Mouse (Mus musculus) left cerebral cortex, adult 2 months (tissue): Measurements from ENCODE around the gene Olfr1006. TPM values are rescaled to one million over a fixed set of nuclear protein-coding genes. Genes with fewer than 3 reads are reported as not detected.
"Not testable (repeated sequence)": the region's sequence is repeated elsewhere in the genome, so short reads cannot be mapped to it uniquely, and the experiment has no call there.

Experiments used
- DNase-seq, 2 experiments: peaks; one replicate each; pipeline ENCODE4 v3.0.0; 2021 to 2022; ENCODE audit warnings: low spot score in 2 of 2, mixed read lengths in 1 of 2; ENCODE audit errors: extremely low spot score in 1 of 2
- H3K27ac ChIP-seq: fragments of 200-600 bp; 2 replicates; pipeline ENCODE4 v1.8.1; 2022
- H3K4me3 ChIP-seq: fragments of 200-600 bp; 2 replicates; pipeline ENCODE4 v1.8.1; 2022
- CTCF ChIP-seq: fragments of 200-600 bp; IDR thresholded peaks from 2 replicates; pipeline ENCODE4 v1.8.1; 2022; ENCODE audit warnings: antibody characterized with exemption, mild to moderate bottlenecking, moderate library complexity
- intact Hi-C: fragments of 180-260 bp; cut with DNase I; formaldehyde crosslinking; loops from one replicate; pipeline ENCODE4 v1.15.1; 2025
- long read RNA-seq, 2 experiments: library from polyadenylated mRNA; stranded (forward); transcript quantifications; one replicate each; pipeline ENCODE4 v2.0.0; 2021; ENCODE audit warnings: borderline mapping rate in 2 of 2
- total RNA-seq, 2 experiments: library from RNA; stranded (reverse); gene quantifications; 2 replicates each; pipeline ENCODE4 v1.2.3; 2021

Gene Olfr1006
- not detected for total RNA-seq
- long read RNA-seq, experiment 1, result 0 reads
- long read RNA-seq, experiment 2, result 0 reads

DNA sequence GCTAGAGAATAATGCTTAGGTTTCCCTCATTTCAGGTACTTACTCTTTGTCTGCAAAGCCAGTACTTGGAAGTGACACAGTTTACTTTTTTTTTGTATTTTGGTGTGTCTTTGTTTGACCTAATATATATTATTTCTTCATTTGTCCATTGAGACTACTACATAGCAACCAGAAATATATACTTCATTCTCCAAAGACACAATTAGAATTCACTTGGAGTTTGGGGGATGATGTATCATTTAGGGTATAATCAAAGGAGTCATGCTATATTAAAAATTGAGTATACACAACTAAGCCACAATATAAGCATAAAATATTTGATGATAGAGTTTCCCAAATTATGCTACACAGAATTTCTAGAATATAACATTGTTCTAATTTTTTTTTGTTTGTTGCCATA lies at the start of gene Olfr1006:
Gene Olfr1006 (minus strand): TSS at position 101 of the 400 bp plus-strand sequence.
- DNase-seq, result no peak
- no peak within 1 kb of the TSS for H3K27ac ChIP-seq
- intact Hi-C loops, result no loop called here
- TF ChIP-seq CTCF, result no peak
- no peak within 1 kb of the TSS for H3K4me3 ChIP-seq

DNA sequence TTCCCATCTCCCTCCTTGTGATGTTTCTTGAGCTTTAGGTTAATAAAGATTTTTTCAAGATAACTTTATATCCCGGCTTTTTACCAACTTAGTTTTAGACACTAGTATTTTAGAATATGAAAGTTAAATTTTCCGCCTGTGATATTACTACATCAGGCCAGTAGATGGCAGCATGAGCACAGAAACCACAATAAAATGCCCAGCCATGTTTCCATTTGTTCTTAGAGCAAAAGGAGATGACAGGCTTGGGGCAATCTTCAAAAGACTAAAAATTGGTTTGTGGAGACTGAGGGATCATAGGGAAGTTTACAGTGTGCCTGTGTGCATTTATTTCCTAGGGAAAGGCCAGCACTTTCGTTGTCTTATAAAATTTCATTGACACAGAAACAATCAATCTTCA lies 47.2 kb upstream of the Olfr1006 start:
- peak; percentile 82 for TF ChIP-seq CTCF
- intact Hi-C loops, result loop anchor here (1.0 kb wide), 1 partner anchor 739 kb away; no protein-coding TSS in a partner anchor

GRCm38 (mm10) chr2:85715119-85715518 lies 36.6 kb upstream of the Olfr1006 start, which contains the start of gene Olfr1009:
Gene Olfr1009, plus strand, starts transcription at chr2:85715419.
- intact Hi-C loops, result no loop called here
- TF ChIP-seq CTCF, result no peak
- Histone ChIP-seq H3K4me3 (no peak within 1 kb of the TSS), H3K27ac (no peak within 1 kb of the TSS)
- DNase-seq, result no peak

More for the DNA sequence above, 47.2 kb upstream of the Olfr1006 start:
- no peak overlapping the region for H3K27ac ChIP-seq
- DNase-seq, result peak in 1 of 2 experiments; percentile 18
- H3K4me3 ChIP-seq, result no peak overlapping the region

- no peak for TF ChIP-seq CTCF
- no peak for DNase-seq
- H3K27ac ChIP-seq, result no peak overlapping the region
- H3K4me3 ChIP-seq, result no peak overlapping the region
- intact Hi-C loops, result no loop called here
Observed at GRCm38 (mm10) chr2:85711159-85711558, 32.6 kb upstream of the Olfr1006 start.

GRCm38 (mm10) chr2:85710680-85711079 lies 32.1 kb upstream of the Olfr1006 start:
- intact Hi-C loops, result not testable (repeated sequence)

GRCm38 (mm10) chr2:85689131-85689530 lies 10.6 kb upstream of the Olfr1006 start, which contains the start of gene Olfr1008:
Gene Olfr1008, plus strand, starts transcription at chr2:85689431.
- no peak for TF ChIP-seq CTCF
- Histone ChIP-seq H3K27ac (no peak within 1 kb of the TSS), H3K4me3 (no peak within 1 kb of the TSS)
- intact Hi-C loops, result no loop called here
- DNase-seq, result no peak

More at GRCm38 (mm10) chr2:85710680-85711079, 32.1 kb upstream of the Olfr1006 start:
- not testable (repeated sequence) for H3K4me3 ChIP-seq, H3K27ac ChIP-seq, DNase-seq

DNA sequence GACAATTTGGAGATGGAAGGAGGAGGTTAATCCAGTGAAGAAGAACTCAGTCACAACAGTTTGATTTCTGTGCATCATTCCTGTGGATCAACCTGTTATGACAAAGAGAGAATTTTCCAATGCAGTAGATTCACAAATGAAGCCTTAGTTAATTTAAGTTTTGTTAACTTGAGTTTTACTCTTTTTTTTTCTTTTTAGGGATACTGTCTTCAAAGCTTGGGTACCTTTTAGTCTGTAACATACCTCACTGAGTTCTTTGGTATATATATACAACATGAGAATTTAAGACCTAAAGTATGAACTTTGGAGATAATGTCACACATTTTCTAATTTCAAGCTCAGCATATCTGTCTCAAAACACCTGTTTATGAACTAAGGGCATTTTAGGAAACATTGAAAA lies 14.2 kb downstream of the Olfr1006 start, which contains the start of gene Olfr154:
Gene Olfr154 (minus strand): TSS at position 101 of the 400 bp plus-strand sequence.
- DNase-seq, result not testable (repeated sequence)

DNA sequence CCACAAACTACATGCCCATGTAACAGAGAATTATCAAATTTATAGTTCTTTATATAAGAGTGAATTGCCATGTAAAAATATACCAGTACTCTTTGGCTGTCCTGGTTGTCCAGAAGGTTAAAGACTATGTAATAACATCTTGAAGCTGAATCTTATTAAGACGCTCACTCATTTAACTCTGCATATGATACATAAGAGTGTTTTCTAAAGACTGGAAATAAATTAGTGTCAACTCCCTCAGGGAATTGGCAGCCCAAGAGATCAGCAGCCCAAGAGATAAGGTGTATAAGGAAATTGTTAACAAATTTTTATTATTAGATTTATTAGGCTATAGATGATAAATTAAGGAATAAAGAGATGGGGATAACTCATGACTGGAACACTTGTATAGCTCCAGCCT lies 28.0 kb downstream of the Olfr1006 start, which contains the start of gene Olfr1002:
Gene Olfr1002 (minus strand): TSS at position 101 of the 400 bp plus-strand sequence.
- Histone ChIP-seq H3K4me3 (no peak within 1 kb of the TSS), H3K27ac (no peak within 1 kb of the TSS)
- DNase-seq, result no peak
- no peak for TF ChIP-seq CTCF
- intact Hi-C loops, result no loop called here

More for the DNA sequence above, 14.2 kb downstream of the Olfr1006 start, which contains the start of gene Olfr154:
- H3K4me3 ChIP-seq, intact Hi-C loops, H3K27ac ChIP-seq: not testable (repeated sequence)

Other genes with a start within 250 kb of the Olfr1006 start
- gene Olfr994, start 242.3 kb downstream of the Olfr1006 start, total RNA-seq, result not detected
- gene Olfr995, start 235.1 kb downstream of the Olfr1006 start, total RNA-seq, result not detected
- gene 4833423E24Rik, start 159.7 kb downstream of the Olfr1006 start, total RNA-seq, result not detected
- not detected for gene Olfr996, start 99.6 kb downstream of the Olfr1006 start, total RNA-seq
- not detected for gene Olfr998, start 89.8 kb downstream of the Olfr1006 start, total RNA-seq
- gene Olfr1000, start 66.9 kb downstream of the Olfr1006 start, total RNA-seq, result not detected
- gene Olfr1002, start 28.1 kb downstream of the Olfr1006 start, total RNA-seq, result not detected
- gene Olfr154, start 14.3 kb downstream of the Olfr1006 start, total RNA-seq, result not detected
- gene Olfr1008, start 10.7 kb upstream of the Olfr1006 start, total RNA-seq, result not detected
- gene Olfr1009, start 36.7 kb upstream of the Olfr1006 start, total RNA-seq, result not detected
- not detected for gene Olfr1012, start 84.0 kb upstream of the Olfr1006 start, total RNA-seq
- not detected for gene Olfr1013, start 88.3 kb upstream of the Olfr1006 start, total RNA-seq
- gene Olfr1014, start 93.9 kb upstream of the Olfr1006 start, total RNA-seq, result not detected
- gene Olfr1015, start 103.2 kb upstream of the Olfr1006 start, total RNA-seq, result not detected
- not detected for gene Olfr1016, start 123.8 kb upstream of the Olfr1006 start, total RNA-seq
- not detected for gene Olfr1018, start 139.7 kb upstream of the Olfr1006 start, total RNA-seq
- not detected for gene Olfr1019, start 166.7 kb upstream of the Olfr1006 start, total RNA-seq
- not detected for gene Olfr1020, start 168.3 kb upstream of the Olfr1006 start, total RNA-seq
- not detected for gene Olfr1022, start 189.8 kb upstream of the Olfr1006 start, total RNA-seq
- not detected for gene Olfr1023, start 206.9 kb upstream of the Olfr1006 start, total RNA-seq
- gene Olfr1024, start 226.3 kb upstream of the Olfr1006 start, total RNA-seq, result not detected
- not detected for gene Olfr1025-ps1, start 236.4 kb upstream of the Olfr1006 start, total RNA-seq
- gene Olfr1026, start 242.8 kb upstream of the Olfr1006 start, total RNA-seq, result not detected